Mouse (Mus musculus) liver, adult 2 months (tissue): Measurements from ENCODE around the gene Tomm40l. TPM values are rescaled to one million over a fixed set of nuclear protein-coding genes. Genes with fewer than 3 reads are reported as not detected.
A peak's percentile ranks its signal among the peaks of the same experiment; 100 is the strongest.

ENCODE experiments used
- DNase-seq: peaks from one replicate; pipeline ENCODE4 v3.0.0-alpha.2; 2011; ENCODE audit warnings: low read depth, low spot score; ENCODE audit errors: extremely low read depth
- H3K27ac ChIP-seq: fragments of 200-500 bp; replicated peaks from 2 replicates; pipeline ENCODE4 v1.5.1; 2012; ENCODE audit warnings: low read depth, mild to moderate bottlenecking, control low read depth, inconsistent platforms, low read length; ENCODE audit not compliant: insufficient read depth
- H3K27me3 ChIP-seq: fragments of 200-500 bp; 2 replicates; pipeline ENCODE4 v1.6.1; 2012; ENCODE audit warnings: mild to moderate bottlenecking, moderate library complexity, low read length, inconsistent platforms; ENCODE audit not compliant: control insufficient read depth, insufficient read depth
- H3K36me3 ChIP-seq: fragments of 200-500 bp; 2 replicates; pipeline ENCODE4 v1.6.1; 2012; ENCODE audit warnings: low read length, inconsistent platforms; ENCODE audit not compliant: control insufficient read depth, insufficient read depth
- H3K4me1 ChIP-seq: fragments of 200-500 bp; 2 replicates; pipeline ENCODE4 v1.6.1; 2011; ENCODE audit warnings: low read length; ENCODE audit not compliant: control insufficient read depth, insufficient read depth
- H3K4me3 ChIP-seq: fragments of 200-500 bp; 2 replicates; pipeline ENCODE4 v1.5.1; 2011; ENCODE audit warnings: low read depth, mild to moderate bottlenecking, control low read depth, low read length, moderate library complexity; ENCODE audit not compliant: insufficient read depth
- H3K79me2 ChIP-seq: fragments of 200-500 bp; 2 replicates; pipeline ENCODE4 v1.6.1; 2012; ENCODE audit warnings: inconsistent platforms, mild to moderate bottlenecking, low read length, moderate library complexity; ENCODE audit not compliant: control insufficient read depth, insufficient read depth
- H3K9ac ChIP-seq: fragments of 200-500 bp; 2 replicates; pipeline ENCODE4 v1.6.1; 2012; ENCODE audit warnings: low read depth, mild to moderate bottlenecking, control low read depth, inconsistent platforms, low read length
- CTCF ChIP-seq: fragments of 200-500 bp; IDR thresholded peaks from 2 replicates; pipeline ENCODE4 v1.5.1; 2011; ENCODE audit warnings: low read depth, low read length, control low read depth
- POLR2A ChIP-seq: fragments of 200-500 bp; IDR thresholded peaks from 2 replicates; pipeline ENCODE4 v1.6.1; 2011; ENCODE audit warnings: low read length, control low read depth; ENCODE audit not compliant: insufficient read depth; ENCODE audit errors: extremely low read depth
- WGBS: fragments of 180-500 bp; shearing (Covaris S2); methylation state at CpG from one replicate; pipeline ENCODE4 v1.1.7; 2018; 5-methylcytosine and 5-hydroxymethylcytosine counted together
- polyA plus RNA-seq: library from polyadenylated mRNA; depleted of rRNA; stranded (reverse); fragments of >200 nt; gene quantifications from 2 replicates; pipeline ENCODE4 v1.2.3, GENCODE M21; 2012
- total RNA-seq: library from RNA; depleted of rRNA; stranded (reverse); fragments of >200 nt; gene quantifications from 2 replicates; pipeline ENCODE4 v1.2.3, GENCODE M21; 2014

The Tomm40l gene
- total and polyA plus RNA-seq, 2 experiments: 5.5 to 9.7 TPM

DNA sequence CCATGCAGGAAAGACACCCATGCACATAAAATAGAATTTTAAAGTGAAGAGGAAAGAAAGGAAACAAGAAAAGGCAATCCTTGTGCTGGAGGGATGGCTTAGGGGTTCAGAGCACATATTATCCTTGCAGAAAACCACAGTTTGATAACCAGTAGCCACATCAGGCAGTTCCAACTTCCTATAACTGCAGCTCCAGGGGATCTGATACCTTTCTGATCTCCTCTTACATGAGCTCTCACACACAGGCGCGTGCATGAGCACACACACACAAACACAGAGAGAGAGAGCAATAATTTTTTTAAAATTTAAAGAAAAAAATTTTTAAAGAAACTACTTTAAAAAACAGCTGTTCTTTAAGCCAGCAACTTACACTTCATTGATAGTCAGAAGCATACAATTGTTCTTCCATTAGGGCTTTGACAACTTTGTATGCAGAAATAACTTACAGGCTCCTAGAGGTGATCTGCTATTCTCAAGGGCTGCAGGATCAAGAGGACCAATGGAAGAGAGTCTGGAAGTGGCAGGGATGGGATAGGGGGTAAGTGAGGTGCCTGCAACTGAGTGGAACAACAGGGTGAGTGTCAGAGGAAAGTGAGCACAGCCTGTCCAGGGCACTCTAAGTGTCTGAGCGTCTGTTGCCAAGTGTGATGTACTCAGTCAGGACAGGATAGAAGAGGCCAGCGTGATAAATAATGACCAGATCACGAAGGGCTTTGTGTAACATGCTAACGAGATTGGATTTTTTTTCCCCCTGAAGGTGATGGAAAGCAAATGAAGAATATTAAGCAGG, 16.4 kb downstream of the Tomm40l start:
- Histone ChIP-seq H3K79me2 (no peaks in the 10 kb centered on the region), H3K9ac (no peak overlapping the region), H3K36me3 (no peaks in the 10 kb centered on the region), H3K27ac (no peak overlapping the region), H3K4me3 (no peak overlapping the region), H3K4me1 (peaks cover 9% of the 10 kb centered on the region), H3K27me3 (no peaks in the 10 kb centered on the region)
- 79% methylated on average over 6 of the region's 6 CpGs for WGBS
- DNase-seq: no peak
- TF ChIP-seq CTCF (no peak), POLR2A (no peak)

DNA sequence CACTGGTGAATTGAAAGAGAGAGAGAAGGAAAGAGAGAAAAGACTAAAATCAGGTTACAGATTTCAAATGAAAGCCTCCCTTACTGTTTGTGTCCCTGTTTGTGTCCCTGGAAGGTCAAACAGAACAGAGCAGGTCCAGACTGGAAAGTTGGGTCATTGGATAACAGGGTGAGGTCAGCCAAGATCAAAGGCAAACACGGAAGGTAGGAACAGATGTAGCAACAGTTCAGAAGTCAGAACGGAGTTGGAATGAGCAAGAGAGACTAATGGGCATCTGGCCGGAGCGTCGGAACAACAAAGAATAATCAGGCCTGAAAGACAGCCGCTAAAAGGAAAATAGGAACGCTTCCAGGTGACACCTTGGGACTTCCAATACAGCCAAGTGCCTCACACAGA, 18.1 kb downstream of the Tomm40l start:
- H3K4me1 ChIP-seq: peaks cover 9% of the 10 kb centered on the region
- H3K4me3 ChIP-seq: no peak overlapping the region
- 22% methylated on average over 7 of the region's 7 CpGs for WGBS
- no peak overlapping the region for H3K9ac ChIP-seq
- H3K27ac ChIP-seq: no peak overlapping the region
- peak; percentile 100 for DNase-seq
- H3K27me3 ChIP-seq: no peaks in the 10 kb centered on the region
- no peaks in the 10 kb centered on the region for H3K79me2 ChIP-seq
- no peak for TF ChIP-seq POLR2A
- TF ChIP-seq CTCF: no peak
- no peaks in the 10 kb centered on the region for H3K36me3 ChIP-seq

DNA sequence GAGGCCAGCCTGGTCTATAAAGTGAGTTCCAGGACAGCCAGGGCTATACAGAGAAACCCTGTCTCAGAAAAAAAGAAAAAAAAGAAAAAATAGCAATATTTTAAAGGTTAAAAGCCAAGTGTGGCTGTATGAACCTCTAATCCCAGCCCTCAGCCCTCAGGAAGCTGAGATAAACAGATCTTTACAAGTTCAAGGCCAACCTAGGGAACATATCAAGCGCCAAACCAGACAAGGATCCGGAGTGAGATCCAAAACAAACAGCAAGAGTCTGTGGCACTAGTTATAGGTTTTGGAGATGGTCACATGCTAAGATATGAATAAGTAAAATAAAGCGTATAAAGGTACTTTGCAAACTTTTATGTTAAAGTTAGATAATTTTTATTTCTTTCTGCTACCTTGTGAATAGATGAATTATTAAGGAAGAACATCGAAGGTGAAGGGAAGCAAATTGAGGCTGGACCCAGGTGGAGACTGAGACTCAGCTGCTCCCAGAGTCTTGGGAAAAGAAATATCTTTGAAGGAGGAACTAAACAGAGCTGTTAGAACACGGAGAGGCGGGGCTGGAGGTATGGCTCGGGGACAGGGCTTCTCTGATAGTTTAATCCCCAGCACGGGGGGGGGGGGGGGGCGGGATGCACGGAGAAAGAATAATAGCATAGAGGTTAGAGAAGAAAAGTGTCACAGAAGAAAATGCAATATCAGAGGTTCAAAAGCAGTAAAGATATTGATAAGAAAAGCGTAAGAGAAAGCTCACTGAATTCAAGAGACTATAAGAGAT, 18.7 kb downstream of the Tomm40l start:
- Histone ChIP-seq H3K27ac (peak overlapping the region; percentile 90), H3K9ac (peak overlapping the region; percentile 56; the same call in 1 of the 2 replicates), H3K27me3 (no peaks in the 10 kb centered on the region), H3K4me3 (no peak overlapping the region; the same call in 1 of the 2 replicates), H3K36me3 (no peaks in the 10 kb centered on the region), H3K4me1 (peaks cover 9% of the 10 kb centered on the region), H3K79me2 (no peaks in the 10 kb centered on the region)
- 16% methylated on average over 11 of the region's 11 CpGs for WGBS
- DNase-seq: peak; percentile 96
- TF ChIP-seq POLR2A (no peak), CTCF (no peak)

DNA sequence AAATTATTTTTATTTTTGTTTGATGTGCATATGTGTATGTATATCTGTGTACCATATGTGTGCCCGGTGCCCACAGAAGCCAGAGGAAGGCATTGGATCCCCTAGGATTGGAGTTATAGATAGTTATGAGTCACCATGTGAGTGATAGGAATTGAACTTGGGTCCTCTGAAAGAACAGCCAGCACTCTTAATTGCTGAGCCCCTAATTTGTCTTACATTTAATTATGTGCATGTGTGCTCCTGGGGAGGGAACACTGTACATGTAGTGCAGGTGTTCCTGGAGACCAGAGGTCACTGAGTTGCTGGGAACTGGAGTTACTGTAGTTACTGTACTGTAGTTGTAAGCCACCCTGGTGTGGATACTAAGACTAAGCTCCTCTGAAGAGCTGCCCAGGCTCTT, 21.5 kb downstream of the Tomm40l start:
- Histone ChIP-seq H3K36me3 (no peaks in the 10 kb centered on the region), H3K27ac (no peak overlapping the region), H3K4me1 (peaks cover 11% of the 10 kb centered on the region), H3K79me2 (0 out of 2 replicates have a peak, but pooled peaks cover 2% of the 10 kb centered on the region), H3K4me3 (no peak overlapping the region), H3K27me3 (no peaks in the 10 kb centered on the region), H3K9ac (no peak overlapping the region)
- no peak for TF ChIP-seq CTCF
- no peak for TF ChIP-seq POLR2A
- no peak for DNase-seq
- WGBS: 95% methylated on average over 1 of the region's 1 CpGs

DNA sequence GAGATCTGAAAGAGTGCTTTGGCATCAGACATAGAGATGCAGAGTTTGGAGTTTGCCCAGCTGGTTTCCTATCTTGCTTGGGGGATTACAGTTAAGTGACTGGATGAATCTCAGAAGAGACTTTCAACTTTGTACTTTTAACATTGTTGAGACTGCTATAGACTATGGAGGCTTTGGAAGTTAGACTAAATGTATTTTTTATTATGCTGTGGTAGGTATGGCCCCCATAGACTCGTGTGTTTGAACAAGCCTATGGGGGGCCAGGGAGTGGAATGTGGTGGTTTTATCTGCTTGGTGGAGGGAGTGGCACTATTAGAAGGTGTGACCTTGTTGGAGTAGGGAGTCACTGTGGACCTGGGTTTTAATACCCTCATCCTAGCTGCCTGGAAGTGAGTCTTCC, 22.8 kb downstream of the Tomm40l start:
- H3K27me3 ChIP-seq: no peaks in the 10 kb centered on the region
- 71% methylated on average over 1 of the region's 1 CpGs for WGBS
- H3K4me1 ChIP-seq: peaks cover 6% of the 10 kb centered on the region
- H3K36me3 ChIP-seq: no peaks in the 10 kb centered on the region
- H3K79me2 ChIP-seq: 0 out of 2 replicates have a peak, but pooled peaks cover 2% of the 10 kb centered on the region
- no peak for DNase-seq
- no peak overlapping the region for H3K27ac ChIP-seq
- no peak overlapping the region for H3K9ac ChIP-seq
- H3K4me3 ChIP-seq: no peak overlapping the region
- no peak for TF ChIP-seq CTCF
- TF ChIP-seq POLR2A: no peak
